Mouse (Mus musculus): ENCODE measurements around the gene Tacc2.
"Not testable (repeated sequence)": the region's sequence is repeated elsewhere in the genome, so short reads cannot be mapped to it uniquely, and the experiment has no call there.

Tacc2 gene

DNA sequence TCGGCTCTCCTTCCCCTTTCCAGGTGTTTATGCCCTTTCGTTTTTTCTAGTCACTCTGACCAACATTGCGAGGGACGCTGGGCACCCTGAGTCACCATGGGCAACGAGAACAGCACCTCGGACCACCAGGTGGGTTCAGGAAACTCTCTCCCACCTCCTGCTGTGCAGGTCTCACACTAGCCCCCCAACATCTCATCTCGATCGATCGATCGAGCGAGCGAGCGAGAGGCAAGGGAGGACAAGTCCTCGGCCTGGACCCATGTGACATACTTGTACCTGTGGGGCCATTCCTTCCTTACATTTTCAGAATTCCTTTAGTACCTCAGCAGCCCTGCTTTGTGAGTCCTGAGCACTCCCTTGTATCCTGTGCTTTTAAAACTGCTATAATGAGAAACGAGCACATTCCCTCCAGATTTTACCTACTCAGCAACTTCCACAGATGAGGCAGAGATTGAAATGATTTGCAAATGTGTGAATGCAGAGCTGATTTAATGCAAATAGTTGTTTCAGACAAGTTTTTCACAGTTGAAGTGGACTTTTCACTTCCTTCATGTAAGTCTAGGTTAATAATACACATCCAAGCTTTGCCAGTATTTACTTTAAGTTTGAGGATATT is at the start of gene Tacc2:
TSS of gene Tacc2 (plus strand) at position 51 of the 616 bp plus-strand sequence.
- DNase-seq (ENCODE audit: low read depth, low spot score): no peak

DNA sequence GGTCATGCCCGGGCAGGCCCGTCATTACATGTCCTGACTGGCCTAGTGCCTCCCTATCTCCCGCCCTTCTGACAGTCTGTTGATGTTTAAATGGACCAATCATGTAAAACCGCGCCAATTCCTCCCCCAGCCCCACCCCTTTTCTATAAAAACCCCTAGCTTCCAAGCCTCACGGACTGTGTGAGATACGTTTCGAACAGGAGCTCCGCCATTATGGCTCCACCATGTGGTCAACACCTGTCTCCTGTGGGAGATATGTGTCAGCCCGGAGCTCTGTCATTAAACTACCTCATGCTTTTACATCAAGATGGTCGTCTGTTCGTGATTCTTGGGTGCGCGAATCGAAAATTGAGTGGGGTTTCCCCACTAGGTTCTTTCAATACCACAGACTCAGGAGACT is 46.1 kb upstream of the Tacc2 start:
- DNase-seq (ENCODE audit: low read depth, low spot score): not testable (repeated sequence)

DNA sequence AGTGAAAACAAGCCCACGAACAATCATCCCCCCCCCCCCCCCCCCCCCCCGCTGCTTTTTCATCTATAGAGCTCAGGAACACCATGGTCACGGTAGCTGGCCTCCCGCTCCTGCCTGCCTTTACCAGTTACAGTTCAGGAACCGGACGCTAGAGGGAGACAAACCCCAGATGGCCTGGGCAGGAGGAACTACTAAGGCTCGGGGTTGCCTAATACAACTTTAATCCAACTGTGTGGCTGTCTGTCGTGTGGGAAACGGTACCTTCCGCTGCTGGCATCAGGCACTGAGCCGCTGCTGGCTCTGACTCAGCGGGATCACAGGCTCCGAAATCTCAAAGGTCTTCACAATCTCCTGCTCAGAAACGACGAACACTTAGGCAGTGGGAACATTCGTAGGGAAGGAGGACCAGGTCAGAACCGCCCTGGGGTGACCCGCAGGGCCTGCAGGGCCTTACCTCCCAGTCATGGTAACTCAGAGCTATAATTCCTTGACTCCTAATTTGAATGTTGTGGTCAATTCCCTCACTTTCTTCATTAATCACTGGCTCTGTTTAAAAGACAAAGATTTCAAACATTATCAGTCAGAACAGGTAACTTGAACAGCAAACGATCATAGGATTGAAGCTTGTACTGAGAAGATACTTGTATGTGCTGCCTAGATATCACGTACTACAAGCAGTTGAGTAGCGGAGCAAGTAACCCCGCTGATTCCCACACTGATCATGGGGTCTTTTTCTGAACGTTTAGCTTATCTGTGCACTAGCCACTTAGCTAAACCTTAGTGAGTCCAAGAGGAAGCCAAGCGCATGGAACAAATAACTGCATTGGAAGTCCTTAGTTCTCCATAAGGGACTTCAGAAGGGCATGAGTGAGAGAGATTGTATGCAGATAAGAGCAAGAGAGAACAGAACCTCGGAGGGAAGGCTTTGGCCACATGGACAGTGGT is 43.6 kb upstream of the Tacc2 start:
- DNase-seq (ENCODE audit: low read depth, low spot score): peak; percentile 62

DNA sequence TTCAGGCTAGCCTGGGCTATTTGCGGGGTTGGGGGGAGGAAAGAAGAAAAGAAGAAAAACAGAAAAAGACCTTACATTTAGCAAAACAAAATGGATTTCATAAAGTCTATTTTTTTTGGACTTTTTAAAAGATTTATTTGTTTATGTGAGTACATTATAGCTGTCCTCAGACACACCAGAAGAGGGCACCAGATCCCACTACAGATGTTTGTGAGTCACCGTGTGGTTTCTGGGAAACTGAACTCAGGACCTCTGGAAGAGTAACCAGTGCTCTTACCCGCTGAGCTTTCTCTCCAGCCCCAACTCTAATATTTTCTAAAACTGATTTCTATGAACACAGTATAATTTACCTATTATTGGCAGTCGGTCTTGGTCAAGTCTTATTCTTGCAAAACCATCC is 42.1 kb upstream of the Tacc2 start:
- no peak for DNase-seq (ENCODE audit: low read depth, low spot score)

DNA sequence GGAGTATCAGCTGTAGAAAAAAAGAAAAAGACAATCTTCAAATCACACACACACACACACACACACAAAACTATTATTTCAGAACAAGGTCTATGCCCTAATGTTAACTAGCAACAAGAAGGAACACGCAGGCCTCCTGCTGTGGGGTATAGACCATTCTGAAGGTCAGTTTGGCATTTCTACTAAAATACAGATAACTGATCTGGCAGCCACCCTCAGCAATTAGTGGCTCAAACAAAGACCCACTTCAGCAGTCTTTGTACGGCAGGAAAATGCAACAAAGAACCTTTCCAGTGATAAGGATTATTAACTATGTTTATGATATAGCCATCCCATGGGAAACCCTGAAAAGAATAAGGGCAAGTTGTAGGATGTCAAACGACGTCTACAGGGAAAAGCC is 40.2 kb upstream of the Tacc2 start:
- DNase-seq (ENCODE audit: low read depth, low spot score): no peak

DNA sequence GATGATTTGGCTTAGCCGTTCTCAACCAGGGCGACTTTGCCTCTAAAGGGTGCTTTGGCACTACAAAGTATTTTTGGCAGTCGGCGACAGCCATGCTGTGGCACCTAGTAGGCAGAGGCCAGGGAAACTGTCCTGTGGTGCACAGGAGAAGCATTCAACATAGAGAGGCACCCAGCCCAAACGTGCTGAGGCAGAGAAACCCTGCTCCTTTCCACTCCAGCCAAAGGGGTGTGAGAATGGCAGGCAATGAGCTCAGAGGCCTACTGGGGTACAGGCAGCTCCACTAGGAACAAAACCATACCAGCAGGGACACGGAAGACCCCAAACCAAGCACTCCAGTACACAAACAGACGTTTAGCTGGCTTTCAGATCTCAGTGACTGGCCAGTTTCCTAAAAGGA is 37.1 kb upstream of the Tacc2 start:
- no peak for DNase-seq (ENCODE audit: low read depth, low spot score)

DNA sequence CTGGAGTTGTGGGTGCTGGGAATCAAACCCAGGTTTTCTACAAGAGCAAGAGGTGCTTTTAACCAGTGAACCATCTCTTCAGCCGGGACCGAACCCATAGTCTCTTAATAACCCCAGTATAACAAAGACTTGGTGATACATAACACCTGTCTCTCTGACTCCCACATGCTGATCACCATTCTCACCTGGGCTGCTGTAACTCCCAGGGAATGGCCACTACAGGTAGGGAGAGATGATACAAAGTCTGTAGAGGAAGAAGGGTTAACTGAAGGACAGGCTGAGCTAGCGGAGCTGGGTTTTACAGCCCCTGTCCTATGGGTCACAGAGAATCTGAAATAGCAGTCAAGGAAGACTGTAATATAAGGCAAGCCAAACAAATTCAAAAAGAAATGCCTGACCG is 34.1 kb upstream of the Tacc2 start:
- no peak for DNase-seq (ENCODE audit: low read depth, low spot score)

DNA sequence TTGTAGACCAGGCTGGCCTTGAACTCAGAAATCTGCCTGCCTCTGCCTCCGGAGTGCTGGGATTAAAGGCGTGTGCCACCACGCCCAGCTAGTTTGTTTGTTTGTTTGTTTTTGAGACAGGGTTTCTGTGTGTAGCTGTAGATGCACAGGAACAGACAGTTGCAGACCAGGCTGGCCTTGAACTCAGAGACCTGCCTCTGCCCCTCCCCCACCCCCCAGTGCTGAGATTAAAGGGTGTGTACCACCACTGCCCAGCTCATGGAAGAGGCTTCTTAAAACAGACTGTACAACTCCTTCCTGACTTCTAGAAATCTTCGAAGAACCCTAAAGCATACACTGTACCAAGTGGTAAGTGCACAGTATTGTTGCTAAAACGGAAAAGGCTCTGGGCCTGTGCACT is 31.8 kb upstream of the Tacc2 start:
- DNase-seq (ENCODE audit: low read depth, low spot score): no peak

DNA sequence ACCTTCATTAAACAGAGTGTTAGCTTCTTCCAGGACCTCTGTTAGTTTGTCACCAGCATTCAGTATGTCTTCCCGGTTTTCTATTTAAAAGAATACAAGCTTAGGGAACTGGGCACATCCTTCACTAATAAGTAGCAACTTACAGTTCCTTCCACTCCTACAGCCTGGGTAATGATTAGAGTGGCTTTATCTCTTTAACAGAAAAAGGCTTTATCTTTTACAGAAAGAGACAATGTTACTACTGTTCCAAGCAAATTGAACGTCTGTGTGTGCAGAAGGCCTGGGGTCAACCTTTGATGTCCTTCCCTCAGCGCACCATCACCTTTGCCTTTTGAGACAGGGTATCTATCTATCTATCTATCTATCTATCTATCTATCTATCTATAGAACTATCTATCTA is 31.3 kb upstream of the Tacc2 start:
- no peak for DNase-seq (ENCODE audit: low read depth, low spot score)

DNA sequence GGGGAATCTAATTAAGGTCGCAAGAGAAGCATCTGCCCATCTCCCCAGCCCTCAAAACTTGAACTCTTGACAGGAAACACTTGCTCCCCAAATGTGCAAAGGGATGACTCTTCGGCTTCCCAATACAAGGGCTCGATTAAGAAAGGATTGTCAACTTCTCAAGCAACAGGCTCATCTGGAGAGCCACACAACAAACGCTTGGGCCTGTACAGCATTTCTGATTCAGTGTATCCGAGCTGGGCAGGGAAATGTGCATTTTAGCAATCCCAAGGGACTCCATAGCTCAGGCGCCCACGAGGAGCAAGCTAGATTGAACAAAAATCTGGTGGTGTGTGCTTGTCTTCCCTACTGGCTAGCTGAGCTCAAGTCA is 30.8 kb upstream of the Tacc2 start:
- DNase-seq (ENCODE audit: low read depth, low spot score): no peak

DNA sequence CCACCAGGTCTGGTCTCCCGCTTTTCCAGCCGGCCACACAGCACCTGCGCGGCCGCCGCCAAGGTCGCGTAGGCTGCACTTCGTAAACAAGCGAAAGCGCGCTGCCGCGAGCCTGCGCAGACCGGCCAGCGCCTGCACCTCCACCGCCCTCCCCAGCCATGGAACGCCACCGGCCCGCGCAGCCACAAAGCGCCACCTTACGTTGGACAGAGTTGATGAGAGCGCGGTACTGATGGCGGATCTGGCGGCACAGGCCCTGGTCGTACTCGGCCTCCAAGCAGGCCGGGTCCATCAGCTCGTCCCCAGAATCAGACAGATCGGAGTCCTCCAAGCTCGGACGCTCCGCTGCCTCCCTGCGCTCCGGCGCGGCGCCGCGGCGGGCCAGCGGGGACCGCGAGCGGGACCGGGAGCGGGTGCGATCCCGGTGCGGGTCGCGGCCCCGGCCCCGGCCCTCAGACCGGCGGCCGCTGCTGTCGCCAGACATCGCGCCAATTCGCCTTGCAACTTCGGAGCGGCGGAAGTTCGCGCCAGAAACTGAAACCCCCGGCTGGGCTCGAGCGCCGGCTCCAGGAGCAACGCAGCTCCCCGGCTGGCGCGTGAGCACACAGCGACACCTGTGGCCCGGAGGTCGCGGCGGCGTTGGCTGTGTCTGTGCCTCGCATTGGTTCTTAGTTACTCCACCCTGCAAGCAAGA is 30.3 kb upstream of the Tacc2 start:
- DNase-seq (ENCODE audit: low read depth, low spot score): peak; percentile 79

DNA sequence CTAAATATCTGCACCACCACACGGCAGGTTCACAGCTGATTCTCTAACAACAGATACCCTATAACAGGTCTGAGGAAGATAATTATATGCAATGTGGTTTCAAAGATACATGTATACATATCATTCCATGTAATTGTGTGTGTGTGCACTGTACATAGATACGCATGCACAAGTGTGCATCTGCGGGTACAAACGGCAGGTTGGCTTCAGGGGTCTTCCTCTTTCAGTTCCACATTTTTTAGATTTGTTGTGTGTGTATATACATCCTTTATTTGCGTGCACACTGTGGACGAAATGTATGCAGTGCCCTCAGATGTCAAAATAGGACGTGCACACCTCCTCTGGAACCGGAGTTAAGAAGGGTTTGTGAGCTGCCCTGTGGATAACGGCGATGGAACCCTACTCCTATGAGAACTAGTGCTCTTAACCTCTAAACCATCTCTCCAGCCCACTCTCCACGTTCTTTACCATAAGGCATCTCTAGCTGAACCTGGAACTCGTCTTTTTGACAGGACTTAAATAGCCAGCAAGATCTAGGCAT is 29.5 kb upstream of the Tacc2 start:
- no peak for DNase-seq (ENCODE audit: low read depth, low spot score)

DNA sequence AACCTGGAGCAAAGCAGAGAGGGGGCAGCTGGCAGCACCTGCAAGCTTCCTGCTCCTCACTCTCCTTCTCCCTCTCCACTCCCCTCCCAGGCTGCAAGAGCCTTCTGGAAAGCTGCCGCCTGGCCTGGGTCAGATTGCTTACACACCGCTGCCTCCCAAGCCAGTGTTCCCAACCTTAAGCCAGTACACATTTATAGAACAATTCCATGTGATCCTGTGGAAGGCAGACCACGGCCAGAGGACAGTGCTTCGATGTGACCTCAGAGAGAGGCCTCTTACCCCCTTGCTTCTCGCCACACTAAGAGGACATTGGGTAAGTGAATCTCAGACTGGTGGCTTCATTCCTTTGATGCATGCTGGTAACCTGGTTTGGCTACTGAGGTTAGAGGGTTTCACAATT is 24.5 kb upstream of the Tacc2 start:
- no peak for DNase-seq (ENCODE audit: low read depth, low spot score)

DNA sequence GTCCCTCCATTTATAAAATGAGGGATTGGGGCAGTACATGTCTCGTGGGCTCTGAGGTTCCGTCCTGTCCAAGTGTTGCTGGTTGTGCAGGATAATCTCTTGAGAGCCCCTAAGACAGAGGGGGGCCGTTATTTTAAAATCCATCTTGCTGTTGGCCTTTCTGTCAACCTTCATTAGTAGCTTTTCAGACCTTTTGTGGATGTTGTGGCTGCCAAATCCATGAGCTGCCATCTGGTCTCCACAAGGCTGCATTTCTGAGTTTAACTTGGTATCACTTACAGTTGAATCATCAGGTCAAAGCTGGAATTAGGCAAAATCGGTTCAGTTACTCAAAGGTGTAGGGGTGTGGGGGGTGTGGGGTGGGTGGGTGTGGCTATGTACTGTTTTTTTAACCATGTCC is 23.9 kb upstream of the Tacc2 start:
- no peak for DNase-seq (ENCODE audit: low read depth, low spot score)

DNA sequence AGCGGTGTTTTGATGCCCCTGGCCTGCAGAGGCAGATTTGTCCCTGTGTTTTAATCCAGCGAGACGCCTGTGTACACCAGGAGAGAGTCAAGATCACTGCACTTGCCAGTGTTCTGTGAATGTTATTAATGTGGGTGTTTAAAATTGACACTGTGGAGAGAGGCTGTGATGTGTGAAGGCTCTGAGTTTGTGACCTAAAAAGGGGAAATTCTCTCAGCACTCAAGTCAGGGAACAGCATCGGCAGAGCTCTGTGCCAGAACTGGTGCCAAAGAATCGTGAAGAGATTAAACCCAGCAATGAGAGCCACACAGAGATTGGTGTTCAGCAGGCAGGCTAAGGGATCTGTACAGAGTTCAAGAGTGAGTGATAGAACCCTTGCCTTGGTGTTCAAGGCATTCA is 21.6 kb upstream of the Tacc2 start:
- DNase-seq (ENCODE audit: low read depth, low spot score): no peak

DNA sequence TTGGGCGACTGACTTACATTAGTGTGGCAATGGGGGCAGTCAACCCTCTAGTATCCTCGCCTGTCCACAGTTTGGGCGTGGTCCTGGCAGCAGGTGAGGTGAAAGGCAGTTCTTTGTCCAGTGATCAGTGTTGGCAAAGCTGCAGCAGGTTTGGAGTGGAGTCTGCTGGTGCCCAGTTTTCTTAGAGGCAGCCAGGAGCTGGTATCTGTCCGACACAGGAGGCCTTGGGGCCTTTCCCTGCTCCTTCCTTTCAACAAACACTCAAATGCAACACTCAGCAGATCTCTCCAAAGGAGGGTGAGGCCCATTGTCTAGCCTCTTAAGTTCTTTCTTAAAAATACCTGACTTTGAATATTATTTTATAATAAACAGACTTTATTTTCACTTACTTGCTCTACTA is 18.6 kb upstream of the Tacc2 start:
- no peak for DNase-seq (ENCODE audit: low read depth, low spot score)

DNA sequence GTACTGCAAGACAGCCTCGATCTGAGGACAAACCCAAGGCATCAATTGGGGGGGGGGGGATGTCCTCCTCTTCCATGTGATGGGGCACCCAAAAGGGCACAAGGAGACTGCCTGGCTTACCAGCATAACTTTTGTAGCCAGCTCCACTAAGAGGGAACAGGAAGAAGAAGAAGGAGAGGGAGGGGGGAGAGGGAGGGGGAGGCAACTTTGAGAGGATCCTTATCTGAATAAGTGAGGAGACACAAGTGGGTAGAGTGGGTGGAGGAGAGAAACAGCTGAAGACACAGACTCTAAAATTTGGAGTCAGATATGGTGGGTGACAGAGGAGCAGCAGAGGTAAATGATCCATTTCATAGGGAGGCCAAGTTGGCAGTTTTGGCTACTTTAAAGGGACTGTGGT is 16.3 kb upstream of the Tacc2 start:
- no peak for DNase-seq (ENCODE audit: low read depth, low spot score)

DNA sequence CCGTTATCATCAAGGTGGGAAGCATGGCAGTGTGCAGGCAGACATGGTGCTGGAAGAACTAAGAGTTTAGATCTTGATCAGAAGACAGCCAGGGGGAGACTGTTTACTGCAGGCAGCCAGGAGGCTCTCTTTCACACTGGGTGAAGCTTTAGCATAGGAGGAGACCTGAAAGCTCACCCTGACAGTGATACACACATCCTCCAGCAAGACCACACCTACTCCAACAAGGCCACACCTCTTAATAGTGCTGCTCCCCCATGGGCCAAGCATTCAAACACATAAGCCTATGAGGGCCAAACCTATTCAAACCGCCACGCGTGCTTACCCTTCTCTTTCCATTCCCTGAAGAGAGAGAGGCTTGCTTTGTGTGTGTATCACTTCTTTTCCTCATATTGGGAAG is 14.0 kb upstream of the Tacc2 start:
- DNase-seq (ENCODE audit: low read depth, low spot score): no peak

DNA sequence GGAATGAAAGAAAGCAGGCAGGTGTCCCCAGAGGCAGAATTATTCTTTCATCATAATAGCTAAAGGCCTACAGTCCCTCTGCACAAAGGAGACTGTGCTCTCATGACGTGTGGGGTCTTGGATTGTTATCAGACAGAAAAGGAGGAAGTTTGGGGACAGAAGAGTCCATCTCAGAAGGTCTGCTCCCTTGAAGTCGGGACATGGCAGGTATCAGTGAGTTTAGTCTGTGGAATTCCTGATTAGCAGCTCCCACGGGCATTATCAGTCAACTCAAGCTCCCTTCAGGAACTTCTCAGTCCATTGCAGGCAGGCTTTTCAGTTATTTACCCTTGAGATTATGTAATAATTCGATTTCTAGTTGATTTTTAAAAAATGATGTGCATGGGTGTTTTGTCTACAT is 13.4 kb upstream of the Tacc2 start:
- no peak for DNase-seq (ENCODE audit: low read depth, low spot score)

DNA sequence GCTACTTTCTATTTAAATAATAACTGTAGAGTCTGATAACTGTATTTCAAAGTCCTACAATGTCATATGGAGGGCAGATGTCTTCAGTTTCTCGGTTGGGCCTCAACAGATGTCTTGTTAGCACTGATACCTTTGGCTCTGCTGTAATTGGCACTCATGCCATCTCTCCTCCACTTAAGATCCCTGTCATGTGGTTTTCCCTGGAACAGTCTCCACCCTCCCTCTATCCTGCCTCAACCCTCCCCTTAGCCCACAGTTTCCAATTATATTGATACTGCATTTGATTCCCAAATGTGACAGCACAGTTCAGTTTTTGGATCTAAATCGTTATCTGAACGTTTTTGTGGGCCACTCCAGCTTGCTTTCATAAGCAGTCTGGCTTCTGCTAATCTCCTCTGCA is 12.6 kb upstream of the Tacc2 start:
- no peak for DNase-seq (ENCODE audit: low read depth, low spot score)

DNA sequence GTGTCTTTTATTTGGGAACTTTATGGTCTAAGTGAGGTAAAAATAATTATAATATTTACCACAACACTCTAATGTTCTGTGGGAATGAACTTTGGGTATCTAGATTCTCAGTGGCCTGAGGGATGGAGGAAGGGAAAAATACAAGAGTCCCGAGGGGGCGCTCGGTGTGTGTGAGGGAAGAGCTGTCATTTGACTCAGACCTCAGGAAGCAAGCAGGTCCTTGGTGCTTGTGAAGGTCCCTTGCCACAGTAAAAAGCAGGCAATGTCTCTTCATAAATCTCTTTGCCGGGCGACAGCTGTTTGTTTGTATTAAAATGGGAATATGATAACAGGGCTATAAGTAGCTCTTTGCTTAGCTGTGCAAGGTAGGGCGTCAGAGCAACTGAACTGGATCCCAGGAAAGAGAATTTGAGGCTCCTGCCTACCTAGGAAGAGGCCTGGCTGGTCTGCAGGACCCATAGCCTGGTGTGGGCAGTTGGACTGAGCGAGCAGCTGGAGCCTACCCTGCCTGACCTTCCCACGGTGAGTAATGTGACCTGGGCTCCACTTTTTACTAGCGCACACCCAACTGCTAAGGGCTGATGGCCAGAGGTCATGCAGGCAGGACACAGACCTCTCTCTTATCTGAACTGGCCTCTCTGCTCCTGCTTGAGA is 8.3 kb upstream of the Tacc2 start:
- DNase-seq (ENCODE audit: low read depth, low spot score): no peak

DNA sequence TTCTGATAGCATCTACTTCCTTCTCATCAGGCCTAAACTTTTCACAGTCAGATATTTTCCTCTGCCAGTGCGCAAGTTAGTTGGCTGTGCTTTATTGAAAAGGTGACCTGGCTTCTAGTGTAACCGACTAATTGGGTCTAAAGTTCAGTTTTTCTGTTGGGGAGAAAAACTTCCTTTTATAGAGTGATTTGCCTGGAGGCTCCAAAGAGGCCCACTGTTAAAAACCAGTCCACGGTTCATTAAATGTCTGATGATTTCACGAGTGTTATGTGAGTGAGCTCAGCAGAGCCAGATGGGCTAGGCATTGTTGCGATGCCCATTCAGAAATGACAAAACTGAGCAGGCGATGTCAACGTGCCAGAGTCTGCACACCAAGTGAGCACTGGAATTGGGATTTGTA is 6.8 kb upstream of the Tacc2 start:
- DNase-seq (ENCODE audit: low read depth, low spot score): no peak

All from c-Kit-negative CD71-positive TER-119-positive erythroid progenitor cells, embryonic 14.5 days (primary cell).